Mouse (Mus musculus) lung, postnatal 0 days (tissue): ENCODE data around the gene Gm20696.

Experiments used
- CTCF ChIP-seq: IDR thresholded peaks from 2 replicates; pipeline ENCODE4 v1.5.1; 2016; ENCODE audit warnings: antibody characterized with exemption, mild to moderate bottlenecking
- EP300 ChIP-seq: IDR thresholded peaks from 2 replicates; pipeline ENCODE4 v1.6.1; 2016; ENCODE audit warnings: antibody characterized with exemption, mild to moderate bottlenecking, control low read depth

DNA sequence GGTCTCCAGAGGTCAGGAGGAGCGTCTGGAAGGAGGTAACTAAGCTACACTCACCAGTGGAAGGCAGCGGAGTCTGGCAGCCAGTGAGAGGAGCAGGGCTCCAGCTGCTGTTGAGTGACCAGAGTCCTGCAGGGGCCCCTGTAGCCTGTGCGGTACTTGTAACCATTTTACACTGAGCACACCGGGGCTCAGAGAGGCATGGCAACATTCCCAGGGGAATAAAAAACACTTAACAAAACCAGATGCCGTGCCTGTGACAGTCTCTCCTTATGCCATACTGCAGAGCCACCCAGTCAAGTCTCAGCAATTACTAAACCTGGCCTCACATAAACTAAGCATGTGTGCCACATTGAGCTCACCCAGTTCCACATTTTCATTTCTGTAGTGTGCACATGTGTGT, 12.3 kb downstream of the Gm20696 start:
- no peak for TF ChIP-seq CTCF
- no peak for TF ChIP-seq EP300
